Mouse (Mus musculus) limb, embryonic 12.5 days (tissue): ENCODE results near the gene Dner. TPM values are rescaled to one million over a fixed set of nuclear protein-coding genes. Genes with fewer than 3 reads are reported as not detected.

ENCODE experiments used
- ATAC-seq: fragments of 200-750 bp; cut with Nextera tagmentation; 2 replicates; pipeline ENCODE4 v1.8.0; 2017; ENCODE audit warnings: low read depth, moderate TSS enrichment; ENCODE audit not compliant: insufficient number of reproducible peaks, insufficient read depth, low FRiP score, low TSS enrichment
- H3K27ac ChIP-seq: fragments of 300-500 bp; sonication (generic); 2 replicates; pipeline ENCODE4 v1.5.1; 2016; ENCODE audit warnings: mild to moderate bottlenecking, moderate library complexity
- H3K27me3 ChIP-seq: fragments of 300-500 bp; sonication (generic); 2 replicates; pipeline ENCODE4 v1.6.1; 2016; ENCODE audit warnings: mild to moderate bottlenecking, moderate library complexity
- H3K36me3 ChIP-seq: fragments of 300-500 bp; sonication (generic); 2 replicates; pipeline ENCODE4 v1.6.1; 2016; ENCODE audit warnings: mild to moderate bottlenecking, moderate library complexity
- H3K4me1 ChIP-seq: fragments of 300-500 bp; sonication (generic); replicated peaks from 2 replicates; pipeline ENCODE4 v1.6.1; 2016
- H3K4me2 ChIP-seq: fragments of 300-500 bp; sonication (generic); 2 replicates; pipeline ENCODE4 v1.6.1; 2016; ENCODE audit warnings: mild to moderate bottlenecking, moderate library complexity
- H3K4me3 ChIP-seq: fragments of 300-500 bp; sonication (generic); replicated peaks from 2 replicates; pipeline ENCODE4 v1.5.1; 2016; ENCODE audit warnings: mild to moderate bottlenecking
- H3K9ac ChIP-seq: fragments of 300-500 bp; sonication (generic); replicated peaks from 2 replicates; pipeline ENCODE4 v1.6.1; 2016; ENCODE audit warnings: mild to moderate bottlenecking, moderate library complexity
- H3K9me3 ChIP-seq: fragments of 300-500 bp; sonication (generic); 2 replicates; pipeline ENCODE4 v1.6.1; 2016; ENCODE audit warnings: mild to moderate bottlenecking, moderate library complexity
- WGBS: fragments of 180-500 bp; shearing (Covaris S2); methylation state at CpG from one replicate; pipeline ENCODE4 v1.1.7; 2016; 5-methylcytosine and 5-hydroxymethylcytosine counted together
- polyA plus RNA-seq: library from polyadenylated mRNA; unstranded; fragments of >200 nt; fragmentation: Nextera tagmentation; extraction: Ambion mirVana; gene quantifications from 2 replicates; pipeline ENCODE4 v1.2.1, GENCODE M21; 2016

Dner gene
- polyA plus RNA-seq, result 4.7 and 5.0 TPM in 2 replicates

DNA sequence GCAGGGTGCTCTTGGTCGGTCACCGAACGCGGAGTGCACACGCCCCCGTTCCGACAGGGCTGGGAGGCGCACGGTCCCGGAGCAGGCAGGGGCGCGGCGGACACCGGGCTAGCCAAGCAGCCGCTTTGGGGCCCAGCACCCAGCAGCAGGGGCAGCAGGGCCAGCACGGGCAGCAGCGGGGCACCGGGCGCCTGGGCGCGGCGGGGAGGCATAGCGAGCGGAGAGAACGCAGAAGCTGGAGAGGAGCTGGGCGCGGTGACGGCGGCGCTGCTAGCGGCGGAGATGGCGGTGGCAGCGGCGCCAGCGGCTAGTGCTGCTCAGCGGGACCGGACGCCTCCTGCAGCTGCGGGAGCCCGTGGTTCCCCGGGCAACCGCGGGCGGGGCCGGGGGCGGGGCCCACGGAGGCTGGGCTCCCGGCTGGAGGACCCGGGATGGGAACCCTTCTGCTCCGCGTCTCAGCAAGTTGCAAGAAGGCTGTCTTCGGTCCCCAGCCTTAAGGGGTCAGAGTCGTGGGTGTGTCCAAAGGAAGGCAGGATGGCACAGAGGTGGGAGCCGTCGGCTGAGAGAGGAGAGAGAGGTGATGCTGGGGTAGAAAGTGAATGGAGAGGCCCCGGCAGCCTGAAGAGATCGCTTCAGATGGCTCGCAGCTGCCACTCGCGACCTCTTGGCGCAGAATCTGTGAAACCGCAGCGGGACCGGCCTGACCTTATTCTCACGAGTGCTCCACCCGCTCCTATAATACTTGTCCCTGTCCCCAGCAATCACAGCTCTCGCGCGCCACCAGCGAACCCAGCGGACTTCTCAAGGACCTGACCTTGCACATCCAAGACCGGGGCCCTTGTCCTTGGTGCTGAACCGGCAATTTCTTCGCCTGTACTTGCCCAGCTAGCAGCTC is at the start of gene Dner:
Dner (minus strand) TSS at position 705 of the 895 bp plus-strand sequence.
- H3K4me1 ChIP-seq, result peaks cover 12% of the 10 kb centered on the region; the same call in 1 of the 2 replicates
- WGBS, result 1% methylated on average over 68 of the region's 75 CpGs
- H3K9me3 ChIP-seq, result no peaks in the 10 kb centered on the region
- no peaks in the 10 kb centered on the region for H3K36me3 ChIP-seq
- peak within 1 kb of the TSS; percentile 49 for H3K4me3 ChIP-seq
- H3K4me2 ChIP-seq, result peak within 1 kb of the TSS; percentile 94
- peak; percentile 69 for ATAC-seq
- H3K9ac ChIP-seq, result 0 out of 2 replicates have a peak within 1 kb of the TSS, but pooled peaks have one; percentile 23
- H3K27ac ChIP-seq, result no peak within 1 kb of the TSS
- peaks cover 48% of the 10 kb centered on the region for H3K27me3 ChIP-seq

DNA sequence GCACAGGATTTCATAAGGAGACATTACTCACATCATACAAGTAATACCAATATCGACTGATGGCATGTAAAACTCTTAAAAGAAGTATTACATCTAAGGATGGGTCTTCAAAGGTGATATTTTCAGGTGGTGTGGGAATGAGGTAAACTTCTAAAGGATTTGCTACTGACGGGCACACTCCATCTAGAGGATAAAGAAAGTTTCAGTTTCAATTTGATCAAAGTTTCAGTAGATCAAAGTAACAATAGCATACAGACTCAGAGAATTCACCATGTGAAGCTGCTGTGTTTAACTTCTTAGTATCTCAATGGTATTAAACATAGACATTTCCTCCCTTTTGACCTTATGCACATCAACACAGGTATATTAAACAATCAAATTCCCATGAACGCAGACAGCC is 46.1 kb upstream of the Dner start:
- Histone ChIP-seq H3K4me3 (no peak overlapping the region), H3K4me1 (no peaks in the 10 kb centered on the region), H3K36me3 (peaks cover 69% of the 10 kb centered on the region), H3K27ac (no peak overlapping the region), H3K9me3 (no peaks in the 10 kb centered on the region), H3K9ac (no peak overlapping the region), H3K4me2 (no peak overlapping the region), H3K27me3 (no peaks in the 10 kb centered on the region)
- 94% methylated on average over 3 of the region's 3 CpGs for WGBS
- ATAC-seq, result no peak

GRCm38 (mm10) chr1:84740080-84740479 is 44.1 kb upstream of the Dner start:
- Histone ChIP-seq H3K36me3 (peaks cover 70% of the 10 kb centered on the region), H3K9me3 (no peaks in the 10 kb centered on the region), H3K4me3 (no peak overlapping the region), H3K4me2 (no peak overlapping the region), H3K27me3 (no peaks in the 10 kb centered on the region), H3K27ac (no peak overlapping the region), H3K9ac (no peak overlapping the region), H3K4me1 (no peaks in the 10 kb centered on the region)
- no peak for ATAC-seq
- WGBS, result 89% methylated on average over 1 of the region's 1 CpGs

DNA sequence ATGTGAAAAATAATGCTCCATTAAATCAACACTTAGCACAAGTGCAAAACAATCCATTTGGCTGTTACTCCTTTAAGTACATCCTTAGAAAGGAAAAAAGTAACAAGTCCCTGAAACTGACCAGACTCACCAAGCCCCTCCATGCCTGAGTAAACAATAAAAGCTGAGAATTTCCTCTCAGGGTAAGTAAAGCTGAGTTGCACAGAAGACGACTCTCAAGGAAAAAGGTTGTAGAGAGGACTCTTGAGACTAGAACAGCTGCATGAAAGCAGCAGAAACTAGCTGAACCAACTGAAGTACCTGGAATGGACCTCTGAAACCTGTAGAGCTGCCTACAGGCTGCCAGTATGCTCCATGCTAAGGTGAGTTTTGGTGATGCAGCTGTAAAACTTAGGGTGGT is 41.1 kb upstream of the Dner start:
- WGBS, result 66% methylated on average over 1 of the region's 1 CpGs
- Histone ChIP-seq H3K27ac (no peak overlapping the region), H3K4me1 (no peaks in the 10 kb centered on the region), H3K36me3 (peaks cover 64% of the 10 kb centered on the region), H3K27me3 (no peaks in the 10 kb centered on the region), H3K4me2 (no peak overlapping the region), H3K4me3 (no peak overlapping the region), H3K9ac (no peak overlapping the region), H3K9me3 (no peaks in the 10 kb centered on the region)
- no peak for ATAC-seq

DNA sequence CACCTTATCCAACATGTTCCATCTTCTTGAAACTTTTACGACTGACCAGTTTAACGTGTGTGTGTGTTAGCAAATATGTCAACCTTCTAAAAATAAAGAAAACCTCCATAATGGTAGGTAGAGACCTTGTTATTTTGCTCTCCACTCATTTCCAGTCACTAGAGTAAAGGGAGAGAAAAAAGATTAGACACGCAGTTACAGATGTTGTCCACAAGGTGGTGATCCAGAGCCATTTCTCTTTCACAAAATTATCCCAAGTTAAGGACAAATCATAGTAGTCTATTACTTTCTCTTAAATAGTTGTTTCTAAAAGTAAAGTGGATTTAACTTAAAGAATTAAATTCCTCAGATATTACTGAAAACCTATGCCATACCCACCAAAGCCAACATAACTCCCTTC is 37.8 kb upstream of the Dner start:
- Histone ChIP-seq H3K27ac (no peak overlapping the region), H3K9ac (no peak overlapping the region), H3K9me3 (no peaks in the 10 kb centered on the region), H3K4me1 (no peaks in the 10 kb centered on the region), H3K4me2 (no peak overlapping the region), H3K4me3 (no peak overlapping the region), H3K27me3 (no peaks in the 10 kb centered on the region), H3K36me3 (peaks cover 66% of the 10 kb centered on the region)
- no peak for ATAC-seq
- 67% methylated on average over 3 of the region's 3 CpGs for WGBS

DNA sequence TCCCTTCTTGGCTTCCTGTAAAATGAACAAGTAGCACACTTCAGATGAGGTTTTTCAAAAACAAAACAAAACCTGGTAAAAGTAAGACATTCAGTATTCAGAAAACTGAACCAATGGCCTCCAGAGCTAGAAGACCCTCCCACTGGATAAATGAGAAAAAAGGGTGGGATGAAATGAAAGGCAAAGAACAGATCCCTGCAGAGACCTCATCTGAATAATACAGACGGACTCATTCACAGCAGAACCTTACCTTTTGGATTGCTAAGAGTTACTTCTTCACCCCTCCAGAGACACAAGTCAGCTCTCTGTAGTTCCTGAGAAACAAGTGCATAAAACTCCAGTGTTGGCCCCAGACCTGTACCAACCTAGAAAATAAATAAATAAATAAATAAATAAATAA is 35.7 kb upstream of the Dner start:
- no peak overlapping the region for H3K27ac ChIP-seq
- H3K36me3 ChIP-seq, result peaks cover 63% of the 10 kb centered on the region
- H3K9ac ChIP-seq, result no peak overlapping the region
- WGBS, result 88% methylated on average over 1 of the region's 1 CpGs
- H3K4me1 ChIP-seq, result no peaks in the 10 kb centered on the region
- ATAC-seq, result no peak
- H3K9me3 ChIP-seq, result no peaks in the 10 kb centered on the region
- no peaks in the 10 kb centered on the region for H3K27me3 ChIP-seq
- no peak overlapping the region for H3K4me2 ChIP-seq
- H3K4me3 ChIP-seq, result no peak overlapping the region

- Histone ChIP-seq H3K4me3 (no peak overlapping the region), H3K27ac (no peak overlapping the region), H3K9ac (no peak overlapping the region), H3K4me2 (no peak overlapping the region), H3K27me3 (no peaks in the 10 kb centered on the region), H3K36me3 (peaks cover 52% of the 10 kb centered on the region), H3K4me1 (no peaks in the 10 kb centered on the region), H3K9me3 (no peaks in the 10 kb centered on the region)
- no peak for ATAC-seq
Measured at GRCm38 (mm10) chr1:84722841-84723240, 26.8 kb upstream of the Dner start.

DNA sequence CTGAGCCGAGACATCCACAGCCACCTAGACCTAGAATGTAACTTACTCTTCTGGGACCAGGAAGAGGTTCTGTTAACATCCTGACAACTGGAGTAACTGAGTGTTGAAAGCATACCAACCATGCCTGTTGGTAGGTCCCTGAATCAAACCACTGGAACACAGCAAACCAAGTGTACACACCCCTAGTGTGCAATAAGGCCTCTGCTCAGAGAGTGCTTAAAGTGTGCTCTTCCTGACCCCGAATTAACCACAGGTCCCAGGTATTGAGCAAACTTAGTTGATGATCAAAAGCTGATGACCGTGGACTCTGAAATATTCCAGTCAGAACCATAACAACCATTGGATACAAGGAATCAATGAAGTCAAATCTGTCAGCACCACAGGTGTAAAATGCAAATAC is 26.4 kb upstream of the Dner start:
- Histone ChIP-seq H3K9me3 (no peaks in the 10 kb centered on the region), H3K4me3 (no peak overlapping the region)
- 95% methylated on average over 3 of the region's 3 CpGs for WGBS

DNA sequence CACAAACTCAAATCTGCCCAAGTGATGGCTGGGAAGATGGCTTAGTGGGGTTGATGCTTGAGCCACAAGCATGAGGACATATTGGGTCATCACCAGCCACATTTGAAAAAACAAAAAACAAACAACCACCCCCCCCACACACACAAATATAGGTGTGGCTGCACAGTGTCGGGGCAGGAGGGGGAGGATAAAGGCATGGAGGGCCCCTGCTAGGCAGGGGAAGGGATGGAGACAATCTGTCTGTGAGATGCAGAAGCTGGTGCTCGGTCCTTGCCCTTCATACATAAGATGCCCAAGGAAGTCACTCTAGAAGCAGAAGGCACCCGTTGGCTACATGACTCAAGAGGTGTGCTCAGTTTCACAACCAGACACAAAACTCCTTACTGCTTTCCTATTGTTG is 25.9 kb upstream of the Dner start:
- no peaks in the 10 kb centered on the region for H3K9me3 ChIP-seq
- H3K9ac ChIP-seq, result no peak overlapping the region
- no peak overlapping the region for H3K4me2 ChIP-seq
- H3K27ac ChIP-seq, result no peak overlapping the region
- WGBS, result 86% methylated on average over 3 of the region's 3 CpGs
- no peaks in the 10 kb centered on the region for H3K27me3 ChIP-seq
- no peak for ATAC-seq
- no peak overlapping the region for H3K4me3 ChIP-seq
- peaks cover 43% of the 10 kb centered on the region for H3K36me3 ChIP-seq
- no peaks in the 10 kb centered on the region for H3K4me1 ChIP-seq

More for the DNA sequence above, 26.4 kb upstream of the Dner start:
- Histone ChIP-seq H3K27me3 (no peaks in the 10 kb centered on the region), H3K4me1 (no peaks in the 10 kb centered on the region), H3K9ac (no peak overlapping the region), H3K4me2 (no peak overlapping the region), H3K27ac (no peak overlapping the region), H3K36me3 (peaks cover 47% of the 10 kb centered on the region)
- no peak for ATAC-seq

DNA sequence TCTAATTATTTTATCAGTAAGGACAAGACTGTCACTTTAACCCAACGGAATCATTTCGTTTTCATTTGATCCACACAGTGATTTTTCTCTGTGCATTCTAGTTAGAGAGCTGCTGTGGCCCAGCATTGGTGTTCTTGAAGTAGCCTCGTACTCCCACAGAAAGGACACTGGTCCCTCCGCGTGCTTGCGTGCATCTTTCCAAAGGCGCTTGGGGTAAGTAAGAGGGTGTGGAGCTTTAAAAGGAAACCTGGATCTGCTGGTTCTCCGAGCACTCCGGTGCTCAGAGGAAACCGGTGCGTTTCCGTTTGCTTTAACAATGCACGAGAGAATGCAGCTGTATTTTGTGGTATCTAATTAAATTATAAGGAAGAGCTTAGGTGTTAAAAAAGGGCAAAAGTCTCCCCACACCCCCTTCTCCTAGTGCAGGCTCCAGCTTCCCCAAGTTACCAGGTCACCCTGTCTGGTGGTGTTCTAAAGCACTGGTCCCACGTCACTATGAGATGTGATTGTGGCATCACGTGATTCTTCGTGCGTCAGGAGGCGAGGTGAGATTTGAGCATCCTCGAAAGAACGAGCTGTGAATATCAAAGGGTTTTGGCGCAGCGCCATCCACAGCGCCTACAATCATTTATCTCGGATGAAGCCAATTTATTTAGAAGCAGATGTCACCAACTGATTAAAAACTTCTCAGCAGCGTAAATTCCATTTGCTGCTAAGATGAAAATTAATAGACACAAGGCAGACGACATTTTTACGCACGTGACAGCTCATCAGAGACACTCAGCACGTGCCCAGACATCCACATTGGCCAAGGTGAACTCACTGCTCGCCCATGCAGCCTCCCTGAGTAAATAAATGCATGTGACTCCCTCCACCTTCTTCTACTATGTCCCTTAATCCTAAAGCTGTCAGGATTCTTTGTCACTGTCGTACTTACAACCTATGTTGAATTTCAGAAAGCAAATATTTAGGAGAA is 14.1 kb upstream of the Dner start:
- peaks cover 19% of the 10 kb centered on the region for H3K27me3 ChIP-seq
- no peaks in the 10 kb centered on the region; the same call in 1 of the 2 replicates for H3K4me1 ChIP-seq
- no peak for ATAC-seq
- WGBS, result 18% methylated on average over 31 of the region's 31 CpGs
- no peaks in the 10 kb centered on the region for H3K9me3 ChIP-seq
- H3K4me3 ChIP-seq, result peak overlapping the region; percentile 16; the same call in 1 of the 2 replicates
- no peak overlapping the region for H3K9ac ChIP-seq
- H3K27ac ChIP-seq, result no peak overlapping the region
- H3K36me3 ChIP-seq, result no peaks in the 10 kb centered on the region
- H3K4me2 ChIP-seq, result peak overlapping the region; percentile 45

DNA sequence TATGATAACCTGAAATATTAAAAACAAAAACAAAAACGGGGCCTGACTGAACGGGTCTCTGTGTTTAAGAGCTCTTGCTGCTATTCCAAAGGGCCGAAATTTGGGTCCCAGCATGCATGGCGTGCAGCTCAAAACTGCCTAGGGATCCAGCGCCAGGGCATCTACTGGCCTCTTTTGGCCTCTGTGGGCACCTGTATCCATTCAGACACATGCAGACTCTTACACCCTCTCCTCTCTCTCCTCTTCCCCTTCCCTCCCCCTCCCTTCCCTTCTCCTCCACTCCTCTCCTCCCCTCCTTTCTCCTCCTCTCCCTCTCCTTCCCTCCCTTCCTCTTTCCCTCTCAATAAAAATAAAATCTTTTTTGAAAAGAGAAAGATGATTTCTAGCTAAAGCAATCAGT is 13.4 kb upstream of the Dner start:
- no peak for ATAC-seq
- H3K4me2 ChIP-seq, result peak overlapping the region; percentile 45
- H3K4me3 ChIP-seq, result no peak overlapping the region

More for the DNA sequence above, 13.4 kb upstream of the Dner start:
- Histone ChIP-seq H3K27ac (no peak overlapping the region), H3K36me3 (no peaks in the 10 kb centered on the region), H3K9me3 (no peaks in the 10 kb centered on the region), H3K27me3 (peaks cover 19% of the 10 kb centered on the region), H3K4me1 (no peaks in the 10 kb centered on the region; the same call in 1 of the 2 replicates), H3K9ac (no peak overlapping the region)
- WGBS, result 29% methylated on average over 5 of the region's 5 CpGs
